Mouse (Mus musculus): Measurements from ENCODE around the gene Olfr374.
"Not testable (repeated sequence)": the region's sequence is repeated elsewhere in the genome, so short reads cannot be mapped to it uniquely, and the experiment has no call there.

The Olfr374 gene

DNA sequence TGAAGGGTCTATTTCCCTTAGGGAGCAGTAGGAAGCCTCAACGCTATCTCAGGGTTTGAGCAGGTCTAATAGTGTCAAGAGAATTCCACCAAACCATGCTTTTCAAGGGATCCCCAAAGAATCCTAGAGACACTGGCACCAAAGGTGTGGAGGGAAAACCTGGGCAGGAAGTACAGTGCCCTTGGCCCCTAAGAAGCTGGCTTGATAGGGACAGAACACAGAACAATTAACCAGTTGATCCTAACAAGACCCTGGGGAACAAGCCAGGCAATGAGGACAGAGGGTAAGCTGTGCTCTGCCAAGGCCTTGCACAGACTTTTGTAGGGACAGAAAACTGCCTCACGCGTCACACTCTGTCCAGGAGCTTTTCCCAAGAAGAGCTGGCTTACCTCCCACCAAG is at the start of gene Olfr374:
TSS of gene Olfr374 (plus strand) at position 301 of the 400 bp plus-strand sequence.
- no peak for DNase-seq

DNA sequence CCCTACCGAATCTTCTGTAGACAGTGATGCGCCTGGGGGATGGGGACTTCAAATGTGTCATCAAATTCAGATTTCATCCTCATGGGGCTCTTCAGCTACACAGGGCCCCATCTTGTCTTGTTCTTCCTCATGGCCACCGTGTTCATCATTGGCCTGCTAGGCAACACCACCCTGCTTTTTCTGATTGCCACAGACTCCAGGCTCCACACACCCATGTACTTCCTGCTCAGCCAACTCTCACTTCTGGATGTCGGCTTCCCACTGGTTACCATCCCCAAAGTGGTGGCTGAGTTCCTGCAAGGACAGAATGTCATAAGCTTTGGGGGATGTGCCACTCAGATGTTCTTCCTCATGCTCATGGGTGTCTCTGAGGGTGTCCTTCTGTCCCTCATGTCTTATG is 49.2 kb upstream of the Olfr374 start:
- not testable (repeated sequence) for DNase-seq

DNA sequence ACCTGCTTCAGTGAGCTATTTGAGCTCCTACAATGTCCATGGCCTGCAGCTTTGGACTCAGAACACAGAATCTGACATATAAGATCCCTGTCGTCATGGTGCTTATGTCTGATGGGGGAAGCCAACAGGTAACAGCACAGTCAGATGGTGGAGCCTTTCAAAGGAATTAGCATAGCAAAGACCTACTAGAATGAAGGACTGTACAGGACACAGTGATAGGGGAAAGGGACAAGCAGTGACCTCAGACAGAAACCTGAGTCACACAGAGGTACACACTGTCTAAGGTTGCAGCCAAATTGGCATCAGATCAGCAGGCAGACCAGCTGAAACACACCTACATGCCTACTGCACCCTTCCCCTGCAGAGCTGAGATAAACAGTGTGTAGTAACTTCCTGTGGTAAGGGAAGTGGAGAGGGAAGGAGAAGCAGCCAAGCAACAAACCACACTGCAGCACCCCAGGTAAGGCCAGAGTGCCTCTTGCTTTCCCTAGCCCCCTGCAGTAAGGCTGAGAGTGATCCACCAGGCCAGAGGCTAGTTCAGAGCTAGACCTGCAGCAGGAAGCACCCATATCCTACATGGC is 39.9 kb upstream of the Olfr374 start:
- not testable (repeated sequence) for DNase-seq

DNA sequence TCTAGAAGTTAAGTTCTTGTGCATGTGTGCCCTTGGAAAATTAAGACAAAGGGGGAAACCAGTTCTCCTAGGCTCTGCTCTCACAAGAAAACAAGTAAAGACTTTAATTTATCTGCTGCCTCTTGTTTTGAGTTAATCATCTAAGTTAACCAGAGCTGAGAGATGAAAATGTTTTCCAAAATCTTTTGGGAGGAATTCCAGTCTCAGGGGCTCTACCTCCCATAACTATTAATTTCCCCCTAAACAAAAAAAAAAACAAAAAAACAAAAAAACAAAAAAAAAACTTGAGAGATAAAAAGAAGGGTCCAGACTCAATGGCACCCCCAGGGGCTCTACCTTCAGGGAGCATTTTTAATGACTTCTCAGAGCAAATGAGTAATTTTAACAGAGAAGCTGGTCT is 24.0 kb upstream of the Olfr374 start, which contains the start of gene Olfr373:
TSS of gene Olfr373 (plus strand) at position 301 of the 400 bp plus-strand sequence.
- DNase-seq: not testable (repeated sequence)

DNA sequence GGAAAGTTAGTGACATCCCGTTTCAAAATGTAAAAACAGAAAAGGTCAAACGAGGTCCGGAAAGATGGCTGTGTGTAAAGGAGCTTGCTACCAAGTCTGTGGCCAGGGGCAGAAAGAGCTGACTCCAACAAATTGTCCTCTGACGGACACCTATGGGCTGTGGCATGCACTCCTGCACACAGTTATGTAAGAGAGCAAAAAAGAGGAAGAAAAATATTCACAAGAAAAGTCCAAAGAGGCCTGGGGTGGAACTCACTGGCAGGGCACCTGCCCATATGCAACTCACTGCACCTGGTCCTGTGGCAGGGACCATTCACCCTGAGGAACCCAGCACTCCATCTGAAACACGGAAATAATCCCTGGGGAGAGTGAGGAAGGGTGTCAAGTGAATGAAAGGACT is 22.1 kb upstream of the Olfr374 start:
- DNase-seq: no peak

DNA sequence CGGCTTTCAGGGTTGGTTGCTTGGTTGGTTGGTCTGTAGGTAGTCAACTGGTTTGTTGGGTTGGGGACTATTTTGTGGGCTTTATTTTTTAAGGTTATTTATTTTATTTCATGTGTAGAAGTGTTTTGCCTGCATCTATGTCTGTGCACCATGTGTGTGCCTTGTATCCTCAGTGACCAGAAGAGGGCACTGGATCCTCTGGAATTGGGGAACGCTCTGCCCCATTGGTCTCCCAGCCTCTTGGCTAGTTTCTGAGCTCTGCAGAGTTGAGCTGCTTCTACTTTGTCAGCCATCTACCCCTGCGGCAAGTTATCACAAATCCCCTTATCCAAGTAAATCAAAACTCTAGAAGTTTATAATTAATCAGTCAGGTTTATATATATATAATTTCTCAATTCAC is 19.2 kb upstream of the Olfr374 start:
- DNase-seq: not testable (repeated sequence)

DNA sequence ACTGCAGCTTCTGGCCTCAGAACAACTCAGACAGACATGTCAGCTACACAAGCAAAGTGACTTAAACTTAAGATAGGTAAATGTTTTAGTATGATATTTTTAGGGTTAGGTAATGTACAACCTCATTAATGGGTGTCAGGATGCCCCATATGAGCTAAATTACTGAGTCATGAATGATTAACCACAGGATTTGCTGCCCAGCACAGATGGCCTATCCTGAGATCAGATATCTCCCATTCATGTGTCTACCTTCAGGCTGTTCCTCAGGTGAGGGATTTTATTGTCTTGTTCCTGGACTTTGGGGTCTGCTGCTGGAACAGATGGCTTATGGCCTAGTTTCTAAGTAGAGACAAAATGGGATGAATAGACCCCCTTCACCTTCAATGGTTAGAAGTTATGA is 10.1 kb upstream of the Olfr374 start:
- not testable (repeated sequence) for DNase-seq

DNA sequence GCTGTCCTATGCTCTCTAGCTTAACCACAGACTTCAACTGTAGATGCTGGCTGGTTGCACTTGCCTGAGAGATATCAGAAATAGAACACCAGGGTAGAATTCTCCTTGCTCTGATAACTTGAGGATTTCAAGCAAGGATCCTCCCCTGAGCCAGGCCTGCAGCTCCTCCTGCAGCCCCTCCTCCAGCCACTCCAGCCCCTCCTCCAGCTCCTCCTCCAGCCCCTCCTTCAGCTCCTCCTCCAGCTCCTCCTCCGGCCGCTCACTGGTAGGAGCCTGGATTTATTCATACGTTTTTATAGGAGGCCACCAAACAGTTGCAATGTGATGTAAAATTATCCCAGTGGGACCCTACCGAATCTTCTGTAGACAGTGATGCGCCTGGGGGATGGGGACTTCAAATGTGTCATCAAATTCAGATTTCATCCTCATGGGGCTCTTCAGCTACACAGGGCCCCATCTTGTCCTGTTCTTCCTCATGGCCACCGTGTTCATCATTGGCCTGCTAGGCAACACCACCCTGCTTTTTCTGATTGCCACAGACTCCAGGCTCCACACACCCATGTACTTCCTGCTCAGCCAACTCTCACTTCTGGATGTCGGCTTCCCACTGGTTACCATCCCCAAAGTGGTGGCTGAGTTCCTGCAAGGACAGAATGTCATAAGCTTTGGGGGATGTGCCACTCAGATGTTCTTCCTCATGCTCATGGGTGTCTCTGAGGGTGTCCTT is 7.3 kb upstream of the Olfr374 start:
- DNase-seq: not testable (repeated sequence)

DNA sequence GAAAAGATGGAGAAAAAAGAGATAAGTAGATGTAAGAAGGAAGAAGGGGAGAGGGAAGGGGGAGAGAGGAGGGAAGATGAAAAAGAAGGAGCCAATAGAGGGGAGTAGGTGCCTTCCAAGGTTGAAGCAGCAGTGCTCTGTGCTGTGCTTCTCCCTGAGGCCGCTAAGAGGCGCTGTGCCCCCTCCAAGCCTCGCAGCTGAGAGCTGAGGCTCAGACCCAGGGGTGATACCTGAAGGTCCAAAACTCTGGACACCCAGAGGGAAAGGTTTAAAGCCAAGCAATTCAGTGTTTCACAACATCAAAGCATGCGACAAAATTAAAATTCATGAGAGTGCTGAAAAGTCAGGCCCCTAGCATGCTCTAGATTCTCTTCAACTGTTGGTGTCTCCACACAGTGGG is 1.7 kb upstream of the Olfr374 start:
- DNase-seq: no peak

DNA sequence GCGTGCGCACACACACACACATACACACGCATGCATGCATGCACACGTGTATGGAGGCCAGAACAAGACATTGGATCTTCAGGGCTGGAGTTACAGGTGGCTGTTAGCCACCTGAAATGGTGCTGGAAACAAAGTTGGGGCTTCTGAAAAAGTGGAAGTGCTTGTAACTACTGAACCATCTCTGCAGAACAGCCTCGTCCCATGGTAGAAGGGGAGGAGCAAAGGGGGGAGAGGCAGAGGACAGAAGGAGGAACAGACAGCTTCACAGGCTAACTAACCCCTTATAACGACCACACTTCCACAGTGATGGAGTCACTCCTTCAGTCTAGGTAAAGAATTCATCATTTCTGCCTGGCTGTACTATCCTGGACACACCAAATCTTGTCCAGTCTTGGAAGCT is 4.0 kb downstream of the Olfr374 start:
- no peak for DNase-seq

DNA sequence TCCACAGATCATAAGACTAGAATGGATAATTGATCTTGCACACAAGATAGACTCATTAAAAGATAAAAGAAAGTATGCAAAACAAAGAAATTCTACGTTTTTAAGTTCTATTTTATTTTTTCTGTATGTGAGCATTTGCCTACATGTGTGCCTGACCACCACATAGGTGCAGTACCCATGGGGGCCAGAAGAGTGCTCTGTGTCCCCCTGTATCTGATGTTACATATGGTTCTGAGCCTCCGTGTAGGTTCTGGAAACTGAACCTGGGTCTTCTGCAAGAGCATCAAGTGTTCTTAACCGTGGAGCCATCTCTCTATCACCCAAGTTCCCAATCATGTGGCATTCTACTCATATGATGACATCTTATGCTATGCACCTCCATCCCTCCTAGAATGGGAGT is 5.6 kb downstream of the Olfr374 start:
- DNase-seq: no peak

DNA sequence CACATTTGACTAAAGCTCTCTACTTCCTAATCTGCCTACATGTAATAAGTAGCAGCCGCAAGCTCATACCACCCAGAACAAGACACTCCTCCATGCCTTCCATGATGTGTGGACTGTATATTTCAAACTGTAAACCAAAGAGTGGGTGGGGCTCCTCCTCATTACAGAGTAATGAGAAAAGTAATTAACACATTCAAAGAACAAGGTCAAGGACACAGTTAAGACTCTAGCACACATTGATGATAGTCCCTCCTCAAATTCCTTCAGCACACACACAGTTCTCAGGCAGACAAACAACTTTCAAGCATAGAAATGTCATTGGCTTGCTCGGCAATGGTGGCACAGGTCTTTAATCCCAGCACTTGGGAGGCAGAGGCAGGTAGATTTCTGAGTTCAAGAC is 8.4 kb downstream of the Olfr374 start:
- DNase-seq: no peak

DNA sequence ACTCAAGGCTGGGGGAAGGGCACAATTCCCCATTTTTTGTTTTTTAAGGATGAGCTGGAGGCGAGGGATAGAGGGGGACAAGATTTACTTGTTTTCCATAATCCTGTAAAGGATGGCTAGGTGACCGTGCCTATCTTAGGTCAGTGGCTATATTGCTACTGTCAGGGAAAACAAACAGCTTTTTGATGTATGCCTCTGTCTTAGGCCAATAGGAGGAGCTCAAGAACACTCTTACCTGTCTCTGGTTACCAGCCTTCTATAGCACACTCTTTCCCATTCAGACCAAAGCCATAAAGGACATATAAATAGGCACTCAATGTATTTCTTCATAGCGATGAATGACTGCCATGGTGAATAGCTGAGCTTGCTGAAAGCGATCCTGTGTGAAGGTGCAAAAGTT is 11.8 kb downstream of the Olfr374 start:
- no peak for DNase-seq

DNA sequence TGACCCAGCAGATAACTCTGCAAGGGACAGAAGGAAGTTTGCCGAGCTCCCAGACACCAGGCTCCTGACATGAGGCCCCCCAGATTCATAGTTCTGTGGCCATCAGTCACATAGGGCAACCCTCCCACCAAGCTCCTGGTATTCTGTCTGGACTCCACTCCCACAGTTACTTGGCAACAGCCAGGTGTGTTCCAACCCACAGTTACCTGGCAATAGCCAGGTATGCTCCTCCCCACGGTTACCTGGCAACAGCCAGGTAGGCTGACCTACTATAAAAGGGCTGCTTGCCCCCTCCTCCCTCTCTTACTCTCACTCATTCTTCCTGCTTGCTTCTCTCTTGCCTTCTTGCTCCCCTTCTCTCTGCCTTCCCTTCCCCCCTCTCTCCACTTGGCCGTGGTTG is 14.6 kb downstream of the Olfr374 start:
- not testable (repeated sequence) for DNase-seq

DNA sequence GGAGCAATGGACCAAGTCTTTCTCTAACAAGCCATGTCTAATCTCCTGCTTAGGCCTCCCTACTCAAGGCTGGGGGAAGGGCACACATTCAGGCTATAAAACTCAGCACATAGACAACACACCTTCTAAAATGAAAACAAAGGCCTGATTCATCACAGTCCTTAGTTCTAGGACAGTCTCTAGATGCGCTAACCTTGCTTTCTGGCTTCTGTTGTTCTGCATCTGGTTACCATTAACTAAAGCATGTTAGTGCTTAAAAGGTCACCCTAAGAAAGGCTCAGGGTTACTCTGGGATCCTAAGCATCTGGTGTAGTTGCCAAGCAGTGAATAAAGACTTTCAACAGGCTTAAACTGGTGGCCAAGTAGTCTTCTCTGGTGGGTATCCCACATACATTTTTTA is 15.2 kb downstream of the Olfr374 start:
- no peak for DNase-seq

DNA sequence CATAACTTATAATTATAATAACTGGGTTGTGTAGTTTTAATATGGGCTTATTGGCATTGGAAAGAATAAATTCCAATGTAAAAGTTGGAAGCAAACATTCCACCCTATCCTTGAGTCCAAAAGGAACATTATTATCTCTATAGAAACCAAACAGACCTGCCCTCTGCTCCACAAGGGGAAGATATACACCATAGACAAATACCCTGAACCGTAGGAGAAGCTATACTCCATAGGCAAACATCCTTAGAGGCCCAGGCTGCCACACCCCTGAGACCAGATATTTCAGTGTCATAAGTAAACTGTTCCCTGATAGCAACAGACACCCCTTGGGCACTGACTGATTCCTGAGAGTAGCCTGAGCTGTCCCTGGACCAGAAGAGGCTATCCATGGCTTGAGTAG is 21.0 kb downstream of the Olfr374 start:
- DNase-seq: no peak

DNA sequence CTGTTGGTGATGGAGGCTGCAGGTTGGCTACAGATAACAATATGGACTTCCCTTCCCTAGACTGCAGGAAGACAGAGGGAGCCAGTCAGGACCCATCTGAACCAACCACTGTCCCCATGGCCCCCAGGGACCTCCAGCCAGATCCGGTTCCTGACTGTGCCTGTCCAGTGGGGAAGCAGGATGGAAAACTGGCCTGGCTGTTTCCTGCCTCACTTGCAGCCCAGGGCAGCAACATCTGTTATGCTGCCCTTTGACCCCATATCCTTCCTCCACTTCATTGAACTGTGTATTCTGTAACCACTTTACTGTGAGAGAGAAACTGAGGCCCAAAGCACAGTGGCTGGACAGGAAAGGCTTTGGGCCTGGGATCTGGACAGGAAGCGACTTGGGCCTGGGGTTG is 24.4 kb downstream of the Olfr374 start:
- DNase-seq: no peak

DNA sequence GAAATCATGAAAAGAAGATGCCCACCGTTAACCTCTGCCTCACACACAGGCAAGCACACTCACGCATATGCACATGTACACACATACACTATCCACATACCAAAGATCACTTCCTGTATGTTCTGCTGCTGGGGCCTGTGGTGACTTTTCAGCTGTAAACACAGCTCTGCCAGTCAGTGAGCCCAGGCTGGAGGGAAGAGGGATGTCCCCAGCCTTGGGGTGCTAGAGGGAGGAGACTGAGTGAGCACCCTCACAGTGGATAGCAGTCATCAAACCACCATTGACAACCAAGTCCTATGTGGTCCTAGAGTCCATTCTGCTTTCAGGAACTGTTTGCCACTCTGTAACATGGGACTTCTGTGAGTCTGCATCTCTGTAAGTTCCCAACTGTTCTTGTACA is 25.1 kb downstream of the Olfr374 start:
- DNase-seq: no peak

DNA sequence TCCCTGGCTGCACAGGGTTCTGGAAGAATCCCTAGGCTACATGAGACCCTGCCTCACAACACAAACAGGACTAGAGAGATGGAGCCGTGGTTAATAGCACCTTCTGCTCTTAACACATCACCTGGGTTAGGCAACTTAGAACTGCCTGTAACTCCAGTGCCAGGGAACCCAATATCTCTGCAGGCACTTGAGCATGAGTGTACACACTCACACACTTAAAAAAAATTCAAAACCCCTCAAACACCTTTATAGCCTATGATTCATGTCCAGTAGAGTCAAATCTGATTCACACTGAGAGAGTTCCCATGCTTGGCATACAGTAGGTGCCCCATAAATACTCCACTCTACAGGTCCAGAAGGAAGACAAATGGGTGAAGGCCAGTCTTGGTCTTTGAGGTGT is 25.6 kb downstream of the Olfr374 start:
- no peak for DNase-seq

DNA sequence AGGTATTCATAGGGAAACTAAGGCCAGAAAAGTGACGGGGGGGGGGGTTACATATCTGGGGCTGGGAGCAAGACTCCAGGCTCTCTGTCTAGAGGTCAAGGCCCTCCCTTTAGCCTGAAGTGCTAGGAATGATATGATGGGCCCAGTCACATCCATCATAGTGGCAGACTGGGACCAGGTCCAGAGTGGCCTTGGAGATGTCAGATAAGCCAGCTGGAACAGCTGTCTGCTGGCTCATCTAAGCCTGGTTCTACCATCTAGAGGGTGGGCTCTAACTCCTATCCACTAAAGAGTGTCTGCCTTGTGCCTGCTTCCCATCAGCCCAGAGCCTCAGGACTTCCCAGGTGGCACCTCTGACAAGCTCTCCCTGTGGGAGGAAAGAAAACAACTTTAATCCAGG is 26.1 kb downstream of the Olfr374 start:
- DNase-seq: no peak

DNA sequence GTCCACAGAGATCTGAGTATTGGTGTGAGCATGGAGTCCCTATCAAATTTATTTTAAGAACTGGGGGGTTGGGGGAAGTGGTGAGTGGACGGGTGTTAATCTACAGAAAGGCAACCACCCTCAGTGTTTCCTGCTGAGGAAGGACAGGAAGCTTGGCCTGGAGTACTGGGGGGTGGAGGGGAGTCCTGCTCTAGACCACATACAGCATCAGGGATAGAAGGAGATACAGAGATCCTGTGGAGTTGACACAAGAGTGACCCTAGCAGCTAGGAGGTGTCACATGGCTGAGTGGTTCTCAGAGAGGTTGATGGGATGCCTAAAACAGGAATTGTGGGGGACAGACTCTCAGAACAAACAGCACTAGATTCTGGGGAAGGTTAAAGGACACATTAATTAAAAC is 26.7 kb downstream of the Olfr374 start:
- no peak for DNase-seq

DNA sequence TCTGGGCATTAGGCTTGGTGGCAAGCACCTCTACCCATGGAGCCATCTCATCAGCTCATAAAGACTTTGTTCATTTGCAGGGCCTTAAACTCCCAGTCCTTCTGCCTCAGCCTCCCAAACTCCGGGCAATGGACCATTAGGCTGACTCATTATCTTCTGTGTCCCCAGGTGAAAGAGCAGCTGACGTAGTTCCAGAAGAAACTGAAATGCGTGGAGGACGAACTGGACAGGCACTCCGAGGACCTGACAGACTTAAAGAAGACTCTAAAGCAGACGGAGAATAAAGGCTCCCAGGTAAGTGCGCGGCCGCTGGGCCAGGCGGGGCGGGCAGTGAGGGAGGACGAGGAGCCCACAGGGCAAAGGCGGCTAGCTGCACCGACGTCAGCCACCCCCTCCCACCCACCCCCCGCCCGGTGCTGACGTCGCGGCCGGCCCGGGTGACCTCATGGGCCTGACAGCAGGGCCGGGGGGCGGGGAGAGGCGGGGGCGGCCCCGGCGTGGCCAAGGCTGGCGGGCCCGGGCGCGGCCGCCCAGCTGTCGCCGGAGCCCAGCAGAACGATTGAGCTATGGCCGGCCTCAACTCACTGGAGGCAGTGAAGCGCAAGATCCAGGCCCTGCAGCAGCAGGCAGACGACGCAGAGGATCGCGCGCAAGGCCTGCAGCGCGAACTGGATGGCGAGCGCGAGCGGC is 28.1 kb downstream of the Olfr374 start, which contains the start of gene Tpm4:
TSS of gene Tpm4 (plus strand) at position 220 of the 690 bp plus-strand sequence.
- peak; percentile 58 for DNase-seq

DNA sequence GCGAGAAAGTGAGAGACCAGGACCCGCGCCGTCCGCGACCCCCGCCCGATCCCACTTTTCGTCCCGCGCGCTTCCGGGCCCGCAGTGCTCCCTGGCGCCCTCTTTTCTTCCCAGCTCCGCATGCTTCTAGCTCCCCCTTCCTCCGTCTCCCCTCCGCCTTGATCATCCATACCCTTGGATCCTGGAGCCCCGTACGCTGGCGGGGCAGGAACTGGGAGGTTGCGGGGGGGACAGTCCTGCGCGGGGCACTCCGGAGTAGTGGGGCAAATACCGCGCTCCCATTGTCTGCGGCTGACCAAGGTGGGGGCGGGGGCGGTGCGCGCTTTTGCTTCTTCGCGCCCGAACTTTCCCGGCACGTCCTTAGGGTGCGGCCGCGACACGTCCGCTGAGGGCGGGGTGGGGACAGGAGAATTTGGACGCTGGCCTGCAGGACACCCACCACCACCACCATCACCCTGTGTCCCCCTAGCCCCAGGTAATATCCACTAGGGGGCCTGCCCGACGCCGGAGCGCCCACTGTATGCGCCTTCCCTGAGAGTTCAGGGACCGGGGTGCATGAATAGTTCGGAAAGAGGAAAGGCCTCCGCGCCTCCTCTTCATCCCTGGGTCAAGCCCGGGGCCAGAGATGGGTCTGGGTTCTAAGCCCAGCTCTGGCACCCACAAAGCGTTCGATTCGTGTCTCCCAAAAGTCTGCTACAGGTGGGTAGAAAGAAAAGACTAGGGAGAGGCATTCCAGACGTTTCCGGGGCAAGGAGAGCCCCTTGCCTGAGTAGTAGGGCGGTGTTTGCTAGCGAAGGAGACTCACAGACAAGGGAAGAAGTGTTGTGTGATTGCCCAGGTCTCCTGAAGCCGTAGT is 28.8 kb downstream of the Olfr374 start:
- peak; percentile 35 for DNase-seq

All from cerebellum, adult 11 months (tissue).